Mouse (Mus musculus): ENCODE results near the gene Hbq1a. TPM values are rescaled to one million over a fixed set of nuclear protein-coding genes. Genes with fewer than 3 reads are reported as not detected.
A peak's percentile ranks its signal among the peaks of the same experiment; 100 is the strongest.

Hbq1a gene
- polyA plus RNA-seq (2012; rRNA removed), result 1.3 and 1.8 TPM in 2 replicates

GRCm38 (mm10) chr11:32299865-32300264 is at the start of gene Hbq1a:
Gene Hbq1a, plus strand, starts transcription at chr11:32300069.
- DNase-seq (ENCODE audit: extremely low spot score in 1 of 2, low spot score in 1 of 2), result peak in 1 of 2 experiments; percentile 74

GRCm38 (mm10) chr11:32250880-32251763 is 48.7 kb upstream of the Hbq1a start:
- no peak for DNase-seq (ENCODE audit: extremely low spot score in 1 of 2, low spot score in 1 of 2)

- no peak for DNase-seq (ENCODE audit: extremely low spot score in 1 of 2, low spot score in 1 of 2)
Measured at GRCm38 (mm10) chr11:32253121-32253520, 46.7 kb upstream of the Hbq1a start.

GRCm38 (mm10) chr11:32256146-32256545 is 43.7 kb upstream of the Hbq1a start:
- DNase-seq (ENCODE audit: extremely low spot score in 1 of 2, low spot score in 1 of 2), result no peak

- DNase-seq (ENCODE audit: extremely low spot score in 1 of 2, low spot score in 1 of 2), result no peak
Measured at GRCm38 (mm10) chr11:32256566-32256965, 43.3 kb upstream of the Hbq1a start.

GRCm38 (mm10) chr11:32262674-32263415 is 37.0 kb upstream of the Hbq1a start:
- no peak for DNase-seq (ENCODE audit: extremely low spot score in 1 of 2, low spot score in 1 of 2)

- no peak for DNase-seq (ENCODE audit: extremely low spot score in 1 of 2, low spot score in 1 of 2)
Measured at GRCm38 (mm10) chr11:32265117-32265738, 34.6 kb upstream of the Hbq1a start.

GRCm38 (mm10) chr11:32266194-32266593 is 33.7 kb upstream of the Hbq1a start:
- no peak for DNase-seq (ENCODE audit: extremely low spot score in 1 of 2, low spot score in 1 of 2)

- no peak for DNase-seq (ENCODE audit: extremely low spot score in 1 of 2, low spot score in 1 of 2)
Measured at GRCm38 (mm10) chr11:32266776-32267175, 33.1 kb upstream of the Hbq1a start.

- DNase-seq (ENCODE audit: extremely low spot score in 1 of 2, low spot score in 1 of 2), result peak; percentile 89 to 96
Measured at GRCm38 (mm10) chr11:32267188-32267884, 32.5 kb upstream of the Hbq1a start, which contains the start of gene Nprl3. Gene Nprl3, minus strand, starts transcription at chr11:32267707.

- no peak for DNase-seq (ENCODE audit: extremely low spot score in 1 of 2, low spot score in 1 of 2)
Measured at GRCm38 (mm10) chr11:32267964-32268363, 31.9 kb upstream of the Hbq1a start.

GRCm38 (mm10) chr11:32268952-32269351 is 30.9 kb upstream of the Hbq1a start:
- DNase-seq (ENCODE audit: extremely low spot score in 1 of 2, low spot score in 1 of 2), result no peak

GRCm38 (mm10) chr11:32271178-32271577 is 28.7 kb upstream of the Hbq1a start:
- no peak for DNase-seq (ENCODE audit: extremely low spot score in 1 of 2, low spot score in 1 of 2)

GRCm38 (mm10) chr11:32276347-32276746 is 23.5 kb upstream of the Hbq1a start, which contains the start of gene Hba-x:
Gene Hba-x, plus strand, starts transcription at chr11:32276400.
- no peak for DNase-seq (ENCODE audit: extremely low spot score in 1 of 2, low spot score in 1 of 2)

- DNase-seq (ENCODE audit: extremely low spot score in 1 of 2, low spot score in 1 of 2), result no peak
Measured at GRCm38 (mm10) chr11:32277736-32278457, 22.0 kb upstream of the Hbq1a start.

GRCm38 (mm10) chr11:32278458-32278957 is 21.4 kb upstream of the Hbq1a start:
- no peak for DNase-seq (ENCODE audit: extremely low spot score in 1 of 2, low spot score in 1 of 2)

- no peak for DNase-seq (ENCODE audit: extremely low spot score in 1 of 2, low spot score in 1 of 2)
Measured at GRCm38 (mm10) chr11:32280646-32281045, 19.2 kb upstream of the Hbq1a start.

- no peak for DNase-seq (ENCODE audit: extremely low spot score in 1 of 2, low spot score in 1 of 2)
Measured at GRCm38 (mm10) chr11:32281416-32282144, 18.3 kb upstream of the Hbq1a start.

Data from frontal cortex, adult 2 months (tissue).